Mouse (Mus musculus) frontal cortex, adult (tissue): ENCODE data around the gene Nrn1.

Experiments used
- ATAC-seq: cut with Nextera tagmentation; 2 replicates; pipeline ENCODE4 v1.9.2; 2017; ENCODE audit warnings: mild to moderate bottlenecking, moderate library complexity, mixed read lengths; ENCODE audit not compliant: low TSS enrichment

Gene Nrn1

DNA sequence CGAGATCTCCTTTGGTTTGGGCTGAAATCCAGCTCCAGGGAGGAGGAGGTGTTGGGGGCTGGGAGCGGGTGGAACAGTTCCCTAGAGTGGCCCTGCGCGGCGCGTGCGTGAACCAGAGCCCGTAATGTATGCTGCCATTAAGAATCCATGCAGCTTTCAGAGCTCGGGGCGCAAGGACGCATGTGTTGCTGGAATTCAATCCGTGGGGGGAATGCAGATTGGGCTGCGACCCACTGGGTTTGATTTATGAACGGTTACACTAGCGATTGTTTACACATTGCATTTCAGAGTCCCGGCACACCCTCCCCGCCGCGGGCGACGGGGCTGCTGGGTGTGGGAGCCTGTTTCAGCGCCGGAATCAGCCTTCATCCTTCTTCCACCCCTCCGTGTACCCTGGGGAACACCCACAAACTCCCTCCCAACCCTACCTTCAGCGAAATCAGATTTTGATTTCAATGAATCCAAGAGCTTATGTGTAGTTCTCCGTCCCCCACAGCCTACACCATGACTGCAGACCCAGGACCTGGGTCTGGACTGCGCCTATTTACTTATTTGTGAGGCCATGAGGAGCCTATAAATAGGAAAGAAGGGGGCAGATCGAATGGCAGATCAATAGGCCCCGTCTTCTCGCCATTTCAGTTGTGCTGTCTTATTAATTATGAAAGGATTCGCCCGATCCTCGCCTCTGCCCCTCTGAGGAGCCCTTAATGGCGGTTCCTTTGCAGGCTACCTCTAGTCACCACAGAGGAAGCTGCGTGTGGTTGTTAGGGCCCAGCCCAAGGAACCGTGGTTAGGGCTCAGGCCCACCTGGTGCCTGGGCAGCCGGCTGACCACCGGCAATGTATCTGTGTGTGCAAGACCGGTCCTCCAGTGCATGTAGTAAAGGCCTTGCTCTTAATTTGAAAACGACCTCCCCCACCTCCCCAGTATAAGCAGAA is 10.1 kb downstream of the Nrn1 start:
- peak; percentile 38 for ATAC-seq

DNA sequence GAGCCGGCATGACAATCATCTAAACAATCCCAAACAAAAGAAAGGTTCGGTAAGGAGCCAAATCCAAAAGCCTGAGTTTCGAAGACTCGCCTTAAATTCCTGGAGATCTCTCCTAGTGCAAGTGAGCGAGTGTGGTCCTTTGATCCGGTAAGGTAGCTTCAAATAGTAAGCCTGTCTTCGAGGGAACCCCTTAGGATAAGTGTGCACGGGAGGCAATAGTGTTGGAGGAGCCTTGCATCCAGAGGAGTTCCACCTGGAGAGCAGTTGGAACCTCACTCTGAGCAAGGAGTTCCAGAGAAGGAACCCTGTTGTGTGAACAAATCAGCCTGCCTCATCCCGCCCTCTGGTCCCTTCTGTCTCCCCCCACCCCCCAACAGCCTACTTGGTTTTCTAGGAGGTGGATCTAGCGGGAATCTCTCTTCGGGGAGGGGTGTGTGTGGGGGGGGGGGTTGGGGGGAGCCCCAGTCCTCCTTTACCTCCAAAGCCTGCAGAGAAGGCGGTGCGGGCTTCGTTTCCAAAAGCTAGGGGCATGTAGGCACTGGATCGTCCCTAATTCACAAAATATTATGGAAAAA is 11.1 kb downstream of the Nrn1 start:
- peak; percentile 15; the same call in 1 of the 2 replicates for ATAC-seq

DNA sequence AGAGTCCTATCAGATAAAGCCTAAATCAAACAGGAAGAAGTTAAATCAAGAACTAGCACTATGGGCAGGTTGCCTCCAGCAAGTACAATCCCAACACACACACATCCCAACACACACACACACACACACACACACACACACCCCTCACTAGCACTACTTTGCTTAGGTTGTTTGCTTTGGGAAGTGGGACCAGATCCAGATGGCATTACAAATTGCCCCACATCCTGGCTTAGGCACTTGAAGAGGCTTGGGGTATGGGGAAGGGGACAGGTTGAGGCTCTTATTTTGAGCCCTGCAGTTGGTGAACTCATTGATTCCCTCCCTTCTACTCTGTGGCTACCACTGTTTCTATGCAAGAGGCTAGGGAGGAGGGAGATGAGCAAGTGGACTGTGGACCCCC is 12.6 kb downstream of the Nrn1 start:
- ATAC-seq = no peak

DNA sequence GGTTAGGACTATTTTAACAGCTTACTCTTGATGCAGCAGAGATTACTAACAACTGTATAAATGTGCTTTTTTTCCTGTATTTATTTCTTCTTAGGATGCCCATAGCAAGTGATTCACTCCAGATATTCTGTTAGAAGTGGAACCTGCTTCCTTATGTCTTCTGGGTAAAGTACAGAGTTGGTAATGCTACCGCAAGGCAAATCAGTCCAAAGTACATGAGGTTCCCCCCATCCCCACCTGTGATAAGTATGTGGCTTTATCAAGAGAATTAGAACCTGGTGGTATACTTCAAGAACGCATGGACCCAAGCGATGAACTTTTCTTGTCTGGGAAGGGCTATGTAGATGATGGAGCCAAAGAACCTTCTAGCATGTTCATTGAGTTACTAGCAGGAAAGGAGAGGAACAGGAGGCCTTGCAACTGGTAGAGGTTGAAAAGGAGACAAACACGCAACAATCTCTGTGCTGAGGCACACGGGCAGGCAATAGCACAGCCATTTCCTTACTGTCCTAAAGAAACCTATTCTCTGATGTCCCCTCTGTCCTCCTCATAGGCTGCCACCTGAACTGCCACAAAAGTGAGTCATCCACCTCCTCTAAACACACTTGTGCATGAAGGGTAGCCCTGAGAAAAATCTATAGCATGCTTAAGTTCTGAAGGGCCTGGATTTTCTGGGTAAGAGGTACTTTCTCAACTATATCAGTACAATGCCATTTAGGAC is 14.5 kb downstream of the Nrn1 start:
- ATAC-seq = no peak

DNA sequence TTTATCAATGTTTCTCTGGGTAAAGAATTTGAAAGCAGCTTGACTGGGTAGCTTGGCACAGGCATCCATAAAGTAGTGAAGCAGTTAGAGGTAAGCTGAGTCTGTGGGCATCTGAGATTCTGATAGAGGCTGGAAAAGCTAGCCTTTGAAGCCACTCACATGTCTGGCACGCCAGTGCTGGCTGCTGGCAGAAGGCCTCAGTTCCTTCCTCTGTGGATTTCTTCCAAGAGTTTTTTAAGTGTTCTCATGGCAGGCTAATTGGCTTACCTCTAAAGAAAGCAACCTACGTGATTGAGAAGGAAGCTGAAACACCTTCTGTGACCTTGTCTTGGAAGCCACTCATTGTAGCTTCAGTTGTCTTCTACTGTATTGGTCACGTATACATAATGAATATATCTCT is 17.6 kb downstream of the Nrn1 start:
- no peak for ATAC-seq

DNA sequence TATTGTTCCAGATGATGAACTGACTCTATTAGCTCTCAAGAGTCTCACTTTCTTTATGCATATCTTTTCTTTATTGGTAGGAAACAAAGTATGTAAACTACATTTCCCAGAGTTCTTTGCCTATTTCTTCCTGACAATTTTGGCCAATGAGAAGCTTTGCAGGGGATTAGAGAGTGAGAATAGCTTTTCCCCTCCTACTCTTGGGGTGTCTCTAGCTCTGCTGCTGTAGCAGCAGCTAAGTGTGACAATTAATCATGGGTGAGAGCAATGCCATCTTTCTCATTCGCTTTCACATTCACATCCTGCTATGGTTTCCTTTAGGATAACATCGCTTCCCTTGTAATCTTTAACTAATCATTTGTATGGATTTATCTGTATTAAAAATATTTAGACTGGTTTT is 18.2 kb downstream of the Nrn1 start:
- ATAC-seq = peak; percentile 89

DNA sequence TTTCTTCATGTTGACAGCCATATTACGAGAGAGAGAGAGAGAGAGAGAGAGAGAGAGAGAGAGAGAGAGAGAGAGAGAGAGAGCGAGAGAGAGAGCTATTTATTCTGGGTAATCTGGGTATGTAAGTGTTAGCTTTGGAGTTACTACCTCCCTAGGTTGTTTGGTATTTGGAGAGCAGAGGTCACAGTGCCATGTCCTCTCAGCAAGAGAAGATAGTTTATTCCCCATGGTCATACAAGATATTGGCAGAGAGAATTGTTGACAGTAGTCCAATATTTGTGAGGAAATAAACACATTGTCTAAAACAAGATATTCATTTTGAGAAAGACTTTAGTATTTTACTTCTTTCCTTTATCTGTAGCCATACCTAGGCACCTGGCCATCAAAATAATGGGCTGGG is 20.8 kb downstream of the Nrn1 start:
- no peak for ATAC-seq

DNA sequence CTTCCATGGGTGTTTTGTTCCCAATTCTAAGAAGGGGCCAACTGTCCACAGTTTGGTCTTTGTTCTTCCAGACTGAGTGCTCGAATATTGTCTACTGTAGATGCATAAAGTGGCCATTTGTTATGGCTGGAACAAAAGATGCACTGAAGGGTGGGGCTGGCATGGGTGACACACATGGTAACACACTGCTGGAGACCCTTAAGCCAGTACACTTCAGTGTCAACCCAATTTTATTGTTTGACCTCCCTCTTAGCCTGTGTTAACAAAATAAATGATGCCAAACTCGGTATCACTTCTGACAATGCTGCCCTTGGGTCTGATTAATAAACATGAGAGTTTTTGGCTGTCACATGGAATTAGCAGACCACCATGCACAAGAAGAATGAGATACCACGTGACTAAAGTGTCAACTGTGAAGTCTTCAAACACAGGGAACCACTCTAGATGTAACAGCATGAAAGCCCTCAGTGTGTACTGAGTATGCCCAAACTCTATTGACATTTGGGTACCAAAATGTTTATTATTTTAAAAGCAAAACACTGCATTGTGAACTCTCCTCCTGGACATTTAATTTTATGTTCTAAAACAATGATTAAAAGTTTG is 27.7 kb downstream of the Nrn1 start:
- no peak for ATAC-seq

DNA sequence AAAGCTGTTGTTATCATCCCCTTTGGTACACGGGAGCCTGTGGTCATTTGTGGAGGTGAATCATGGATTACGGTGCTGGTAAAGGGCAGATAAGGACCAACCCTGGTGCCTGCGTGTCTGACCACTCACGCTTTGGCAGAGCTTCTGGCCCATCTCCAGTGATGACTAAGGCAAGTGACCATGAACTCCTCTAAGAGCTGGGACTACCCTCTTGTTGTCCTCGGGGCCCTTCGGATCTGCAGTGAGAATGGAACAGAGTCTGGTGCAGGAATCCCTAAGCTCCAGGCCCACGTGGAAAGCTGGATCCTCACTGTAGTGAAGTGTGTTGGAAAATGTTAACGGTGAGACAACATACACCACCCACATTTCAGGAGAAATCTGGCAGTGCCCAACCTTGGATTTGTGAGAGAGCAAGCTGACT is 38.6 kb downstream of the Nrn1 start:
- ATAC-seq = peak; percentile 91

DNA sequence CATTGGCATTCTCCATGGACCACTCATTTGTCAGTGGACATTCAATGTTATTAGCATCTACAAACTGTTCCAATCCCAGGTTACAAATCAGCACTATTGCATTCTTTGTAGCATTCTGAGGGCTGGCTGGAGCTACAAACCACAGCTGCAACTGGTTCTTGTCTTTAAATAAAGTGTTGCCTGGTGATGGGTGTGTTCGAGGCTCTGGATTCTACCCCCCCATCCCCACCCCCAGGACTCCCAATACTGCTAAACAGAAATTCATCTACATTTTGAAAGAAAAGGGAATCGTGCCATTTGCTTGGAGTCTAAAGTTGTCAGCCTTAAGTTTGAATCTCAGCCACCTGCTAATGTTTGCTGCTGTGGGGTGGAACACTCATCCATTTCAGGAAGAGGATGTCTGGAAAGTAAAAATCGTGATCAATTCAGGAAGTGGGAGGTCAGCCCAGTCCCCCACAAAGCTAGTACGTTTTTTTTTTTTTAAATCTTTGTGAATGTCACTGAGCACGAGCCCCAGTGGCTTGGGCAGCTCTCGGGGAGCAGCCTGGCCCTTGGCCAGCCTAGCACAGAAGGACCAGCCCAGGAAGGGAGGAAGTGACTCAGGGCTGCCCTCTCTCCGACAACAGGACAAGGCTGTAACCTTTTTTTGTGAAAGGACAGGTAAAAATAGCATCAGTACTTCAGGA is 39.3 kb downstream of the Nrn1 start:
- peak; percentile 89 for ATAC-seq

DNA sequence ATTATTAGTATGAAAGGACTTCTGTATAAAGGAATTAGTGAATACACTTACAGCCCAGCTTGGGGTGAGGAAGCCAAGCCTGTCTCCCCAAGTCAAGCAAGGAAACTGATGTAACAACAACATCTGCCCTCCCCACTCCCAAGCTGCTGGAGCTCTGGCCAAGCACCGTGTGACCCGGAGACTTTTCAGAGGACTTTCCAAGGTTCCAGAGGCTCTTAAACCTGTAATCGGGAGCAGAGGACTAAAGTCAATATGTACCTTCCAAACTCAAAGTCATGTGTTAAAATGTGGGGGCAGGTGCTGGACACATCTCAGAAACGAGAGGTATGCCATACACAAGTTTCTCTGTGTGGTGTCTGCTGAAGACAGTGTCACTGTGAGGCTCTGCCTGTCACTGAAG is 51.4 kb downstream of the Nrn1 start:
- no peak for ATAC-seq

DNA sequence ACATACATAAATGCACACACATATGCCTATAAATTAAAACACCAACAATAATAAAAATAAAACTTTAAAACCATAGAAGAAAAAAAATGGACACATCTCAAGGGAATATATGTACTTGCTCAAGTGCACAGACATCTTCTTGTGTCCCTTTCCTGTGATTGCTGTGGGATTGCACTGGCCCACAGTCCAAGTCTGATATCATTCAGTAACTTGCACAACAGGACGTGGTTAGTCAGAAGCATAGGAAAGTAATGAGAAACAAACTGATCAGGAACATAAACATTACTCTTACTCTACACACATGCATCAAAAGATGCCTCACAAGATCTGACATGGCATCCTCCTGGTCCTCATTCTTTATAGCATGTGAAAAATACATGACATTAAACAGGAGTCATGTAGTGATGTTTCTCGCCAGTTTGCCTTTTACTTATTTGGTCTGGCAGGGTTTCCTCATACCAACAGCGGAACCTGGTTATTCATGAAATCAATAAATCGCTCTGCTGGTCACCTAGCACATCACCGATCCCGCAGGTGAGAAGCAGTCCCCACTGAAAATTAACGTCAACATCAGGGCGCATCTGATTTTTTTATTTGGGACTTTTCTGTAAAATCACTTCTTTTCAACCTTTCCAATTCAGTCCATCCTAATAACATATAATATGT is 54.1 kb downstream of the Nrn1 start:
- ATAC-seq = no peak

DNA sequence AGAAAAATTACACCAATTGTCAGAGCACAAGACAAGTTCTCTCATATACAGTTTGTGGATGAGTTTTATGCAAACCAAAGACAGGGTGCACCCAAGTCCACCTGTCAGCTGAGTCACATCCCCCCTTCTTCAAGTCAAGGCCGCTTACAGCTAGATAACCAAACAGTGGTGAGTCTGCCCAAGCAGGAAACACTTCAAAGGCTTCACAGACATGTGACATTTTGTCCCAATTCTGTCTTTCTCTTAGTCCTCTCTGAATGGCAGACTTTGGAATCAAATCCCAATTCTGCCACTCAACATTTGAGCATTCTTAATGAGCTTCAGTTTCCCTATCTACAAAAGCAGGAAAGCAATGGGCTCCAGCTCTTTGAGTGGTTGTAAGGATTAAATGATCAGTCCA is 55.6 kb downstream of the Nrn1 start:
- no peak for ATAC-seq
